Mouse (Mus musculus) embryonic facial prominence, embryonic 13.5 days (tissue): Measurements from ENCODE around the gene Krtap8-1. TPM values are rescaled to one million over a fixed set of nuclear protein-coding genes. Genes with fewer than 3 reads are reported as not detected.

Experiments used
- ATAC-seq: fragments of 200-750 bp; cut with Nextera tagmentation; 2 replicates; pipeline ENCODE4 v1.8.0; 2017; ENCODE audit warnings: low read depth; ENCODE audit not compliant: insufficient number of reproducible peaks, insufficient read depth, low FRiP score, low TSS enrichment
- H3K27ac ChIP-seq: fragments of 300-500 bp; sonication (generic); 2 replicates; pipeline ENCODE4 v1.5.1; 2015; ENCODE audit warnings: moderate library complexity, mild to moderate bottlenecking, inconsistent platforms
- H3K27me3 ChIP-seq: fragments of 300-500 bp; sonication (generic); 2 replicates; pipeline ENCODE4 v1.6.1; 2015; ENCODE audit warnings: mild to moderate bottlenecking, inconsistent platforms
- H3K36me3 ChIP-seq: fragments of 300-500 bp; sonication (generic); 2 replicates; pipeline ENCODE4 v1.6.1; 2015; ENCODE audit warnings: mild to moderate bottlenecking, inconsistent platforms
- H3K4me1 ChIP-seq: fragments of 300-500 bp; sonication (generic); 2 replicates; pipeline ENCODE4 v1.6.1; 2015; ENCODE audit warnings: inconsistent platforms
- H3K4me2 ChIP-seq: fragments of 300-500 bp; sonication (generic); 2 replicates; pipeline ENCODE4 v1.6.1; 2015; ENCODE audit warnings: moderate library complexity, mild to moderate bottlenecking, inconsistent platforms
- H3K4me3 ChIP-seq: fragments of 300-500 bp; sonication (generic); 2 replicates; pipeline ENCODE4 v1.5.1; 2015; ENCODE audit warnings: mild to moderate bottlenecking, inconsistent platforms
- H3K9ac ChIP-seq: fragments of 300-500 bp; sonication (generic); 2 replicates; pipeline ENCODE4 v1.6.1; 2015; ENCODE audit warnings: mild to moderate bottlenecking, inconsistent platforms
- H3K9me3 ChIP-seq: fragments of 300-500 bp; sonication (generic); 2 replicates; pipeline ENCODE4 v1.6.1; 2016; ENCODE audit warnings: inconsistent platforms
- WGBS: fragments of 180-500 bp; shearing (Covaris S2); methylation state at CpG from one replicate; pipeline ENCODE4 v1.1.7; 2015; ENCODE audit warnings: mixed read lengths; 5-methylcytosine and 5-hydroxymethylcytosine counted together
- polyA plus RNA-seq: library from polyadenylated mRNA; unstranded; fragments of >200 nt; fragmentation: Nextera tagmentation; extraction: Ambion mirVana; gene quantifications from 2 replicates; pipeline ENCODE4 v1.2.1, GENCODE M21; 2015

Gene Krtap8-1
- not detected in 2 replicates for polyA plus RNA-seq

- Histone ChIP-seq H3K27ac (no peak within 1 kb of the TSS), H3K9ac (no peak within 1 kb of the TSS), H3K4me2 (no peak within 1 kb of the TSS), H3K9me3 (no peaks in the 10 kb centered on the region), H3K27me3 (no peaks in the 10 kb centered on the region), H3K36me3 (no peaks in the 10 kb centered on the region), H3K4me1 (no peaks in the 10 kb centered on the region), H3K4me3 (no peak within 1 kb of the TSS)
- ATAC-seq, result no peak
- WGBS, result 84% methylated on average over 7 of the region's 7 CpGs
Measured at GRCm38 (mm10) chr16:89487852-89488251, at the start of gene Krtap8-1. Gene Krtap8-1, minus strand, starts transcription at chr16:89487952.

- WGBS, result 90% methylated on average over 6 of the region's 6 CpGs
- Histone ChIP-seq H3K4me3 (no peak overlapping the region), H3K36me3 (no peaks in the 10 kb centered on the region), H3K4me2 (no peak overlapping the region), H3K9me3 (no peaks in the 10 kb centered on the region), H3K27ac (no peak overlapping the region), H3K9ac (no peak overlapping the region), H3K27me3 (no peaks in the 10 kb centered on the region), H3K4me1 (no peaks in the 10 kb centered on the region)
- ATAC-seq, result no peak
Measured at GRCm38 (mm10) chr16:89537349-89537748, 49.6 kb upstream of the Krtap8-1 start.

- WGBS, result 25% methylated on average over 7 of the region's 7 CpGs
- no peak overlapping the region for H3K4me2 ChIP-seq
- no peaks in the 10 kb centered on the region for H3K4me1 ChIP-seq
- H3K27me3 ChIP-seq, result no peaks in the 10 kb centered on the region
- no peaks in the 10 kb centered on the region for H3K36me3 ChIP-seq
- no peak overlapping the region for H3K27ac ChIP-seq
- H3K4me3 ChIP-seq, result no peak overlapping the region
- H3K9ac ChIP-seq, result no peak overlapping the region
- no peak for ATAC-seq
- H3K9me3 ChIP-seq, result no peaks in the 10 kb centered on the region
Measured at GRCm38 (mm10) chr16:89530547-89530946, 42.8 kb upstream of the Krtap8-1 start.

GRCm38 (mm10) chr16:89529846-89530245 is 42.1 kb upstream of the Krtap8-1 start:
- Histone ChIP-seq H3K4me2 (no peak overlapping the region), H3K27ac (no peak overlapping the region), H3K4me1 (no peaks in the 10 kb centered on the region), H3K4me3 (no peak overlapping the region), H3K9me3 (no peaks in the 10 kb centered on the region), H3K9ac (no peak overlapping the region), H3K27me3 (no peaks in the 10 kb centered on the region), H3K36me3 (no peaks in the 10 kb centered on the region)
- 66% methylated on average over 7 of the region's 7 CpGs for whole genome bisulfite sequencing
- no peak for ATAC-seq

GRCm38 (mm10) chr16:89528380-89528779 is 40.6 kb upstream of the Krtap8-1 start:
- WGBS, result 85% methylated on average over 3 of the region's 3 CpGs
- no peak for ATAC-seq
- H3K27ac ChIP-seq, result no peak overlapping the region
- H3K36me3 ChIP-seq, result no peaks in the 10 kb centered on the region
- H3K9ac ChIP-seq, result no peak overlapping the region
- no peaks in the 10 kb centered on the region for H3K4me1 ChIP-seq
- no peak overlapping the region for H3K4me3 ChIP-seq
- H3K4me2 ChIP-seq, result no peak overlapping the region
- no peaks in the 10 kb centered on the region for H3K9me3 ChIP-seq
- H3K27me3 ChIP-seq, result no peaks in the 10 kb centered on the region

GRCm38 (mm10) chr16:89520996-89521395 is 33.2 kb upstream of the Krtap8-1 start:
- no peaks in the 10 kb centered on the region for H3K36me3 ChIP-seq
- 88% methylated on average over 4 of the region's 4 CpGs for WGBS
- H3K9me3 ChIP-seq, result no peaks in the 10 kb centered on the region
- H3K27ac ChIP-seq, result no peak overlapping the region
- H3K27me3 ChIP-seq, result no peaks in the 10 kb centered on the region
- no peak overlapping the region for H3K9ac ChIP-seq
- H3K4me3 ChIP-seq, result no peak overlapping the region
- no peak for ATAC-seq
- no peak overlapping the region for H3K4me2 ChIP-seq
- H3K4me1 ChIP-seq, result 0 out of 2 replicates have a peak, but pooled peaks cover 4% of the 10 kb centered on the region

- Histone ChIP-seq H3K27ac (no peak overlapping the region), H3K27me3 (no peaks in the 10 kb centered on the region), H3K9ac (no peak overlapping the region), H3K4me2 (no peak overlapping the region), H3K4me3 (no peak overlapping the region), H3K36me3 (no peaks in the 10 kb centered on the region), H3K4me1 (0 out of 2 replicates have a peak, but pooled peaks cover 4% of the 10 kb centered on the region), H3K9me3 (no peaks in the 10 kb centered on the region)
- 87% methylated on average over 2 of the region's 2 CpGs for WGBS
- no peak for ATAC-seq
Measured at GRCm38 (mm10) chr16:89520555-89520954, 32.8 kb upstream of the Krtap8-1 start.

- no peak overlapping the region for H3K9ac ChIP-seq
- H3K9me3 ChIP-seq, result no peaks in the 10 kb centered on the region
- H3K36me3 ChIP-seq, result no peaks in the 10 kb centered on the region
- no peak overlapping the region for H3K4me2 ChIP-seq
- 0 out of 2 replicates have a peak, but pooled peaks cover 4% of the 10 kb centered on the region for H3K4me1 ChIP-seq
- no peak overlapping the region for H3K4me3 ChIP-seq
- H3K27me3 ChIP-seq, result no peaks in the 10 kb centered on the region
- H3K27ac ChIP-seq, result no peak overlapping the region
- ATAC-seq, result no peak
- 89% methylated on average over 6 of the region's 6 CpGs for WGBS
Measured at GRCm38 (mm10) chr16:89520091-89520490, 32.3 kb upstream of the Krtap8-1 start.

GRCm38 (mm10) chr16:89517635-89518034 is 29.9 kb upstream of the Krtap8-1 start:
- H3K27me3 ChIP-seq, result no peaks in the 10 kb centered on the region
- H3K36me3 ChIP-seq, result no peaks in the 10 kb centered on the region
- 0 out of 2 replicates have a peak, but pooled peaks cover 4% of the 10 kb centered on the region for H3K4me1 ChIP-seq
- H3K4me2 ChIP-seq, result no peak overlapping the region
- H3K9me3 ChIP-seq, result no peaks in the 10 kb centered on the region
- WGBS, result 58% methylated on average over 9 of the region's 9 CpGs
- H3K27ac ChIP-seq, result no peak overlapping the region
- H3K9ac ChIP-seq, result no peak overlapping the region
- no peak for ATAC-seq
- H3K4me3 ChIP-seq, result no peak overlapping the region

GRCm38 (mm10) chr16:89513431-89513830 is 25.7 kb upstream of the Krtap8-1 start:
- H3K9ac ChIP-seq, result no peak overlapping the region
- WGBS, result 85% methylated on average over 7 of the region's 7 CpGs
- no peak overlapping the region for H3K4me2 ChIP-seq
- no peaks in the 10 kb centered on the region for H3K36me3 ChIP-seq
- H3K4me1 ChIP-seq, result no peaks in the 10 kb centered on the region
- no peak overlapping the region for H3K4me3 ChIP-seq
- H3K27ac ChIP-seq, result no peak overlapping the region
- H3K27me3 ChIP-seq, result no peaks in the 10 kb centered on the region
- H3K9me3 ChIP-seq, result no peaks in the 10 kb centered on the region
- ATAC-seq, result no peak

GRCm38 (mm10) chr16:89508223-89508622 is 20.5 kb upstream of the Krtap8-1 start, which contains the start of gene Krtap7-1:
Gene Krtap7-1, minus strand, starts transcription at chr16:89508323.
- H3K27me3 ChIP-seq, result no peaks in the 10 kb centered on the region
- no peak within 1 kb of the TSS for H3K4me2 ChIP-seq
- 84% methylated on average over 4 of the region's 4 CpGs for WGBS
- no peak within 1 kb of the TSS for H3K27ac ChIP-seq
- H3K4me3 ChIP-seq, result no peak within 1 kb of the TSS
- no peaks in the 10 kb centered on the region for H3K9me3 ChIP-seq
- H3K4me1 ChIP-seq, result no peaks in the 10 kb centered on the region
- H3K36me3 ChIP-seq, result no peaks in the 10 kb centered on the region
- no peak within 1 kb of the TSS for H3K9ac ChIP-seq
- no peak for ATAC-seq

- H3K36me3 ChIP-seq, result no peaks in the 10 kb centered on the region
- H3K27ac ChIP-seq, result no peak overlapping the region
- no peaks in the 10 kb centered on the region for H3K4me1 ChIP-seq
- no peak overlapping the region for H3K9ac ChIP-seq
- H3K4me3 ChIP-seq, result no peak overlapping the region
- no peak overlapping the region for H3K4me2 ChIP-seq
- no peaks in the 10 kb centered on the region for H3K9me3 ChIP-seq
- ATAC-seq, result no peak
- H3K27me3 ChIP-seq, result no peaks in the 10 kb centered on the region
- 93% methylated on average over 2 of the region's 2 CpGs for WGBS
Measured at GRCm38 (mm10) chr16:89503571-89503970, 15.8 kb upstream of the Krtap8-1 start.
